Comparison of ENCODE assay signal across 22 mouse cellular contexts in the genomic region with DNA sequence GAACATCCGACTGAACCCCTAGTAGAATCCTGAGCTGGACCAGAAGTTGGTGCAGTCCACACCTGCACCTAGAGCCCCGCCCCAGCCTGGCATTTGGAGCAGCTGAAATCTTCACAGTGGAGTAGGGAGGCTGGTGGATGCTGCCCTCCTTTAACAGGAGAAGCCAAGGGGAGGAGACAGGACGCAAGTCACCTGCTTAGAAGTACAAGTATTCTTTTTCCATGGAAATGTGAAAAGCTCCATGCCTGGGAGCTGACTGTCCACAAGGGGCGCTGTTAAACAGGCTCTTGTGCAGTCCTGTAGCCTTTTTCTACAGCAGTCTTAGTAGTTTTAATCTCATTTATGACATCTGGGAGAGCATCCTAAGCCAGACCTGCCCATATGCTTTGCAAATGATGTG. TPM values are rescaled to one million over a fixed set of nuclear protein-coding genes. Genes with fewer than 3 reads are reported as not detected.
DNase-seq lines count a peak whose midpoint lies in the region; ATAC-seq and TF ChIP-seq lines count a peak whose summit lies in the region.
"Had no signal": no experiment of that assay in that cellular context is flagged by ENCODE, and none has a peak within 500 bp of the region (broad histone marks: within the 10 kb centered on the region; RNA-seq: fewer than 3 reads in every experiment).

No protein-coding gene starts in this region.

- H3K36me3 ChIP-seq in kidney, embryonic 14.5 days (ENCODE audit: control insufficient read depth, insufficient read depth, low read length) = no peaks in the 10 kb centered on the region
- H3K36me3 ChIP-seq in stomach, postnatal 0 days (ENCODE audit: control insufficient read depth, insufficient read depth, low read length) = no peaks in the 10 kb centered on the region
- H3K36me3 ChIP-seq: liver, embryonic 15.5 days; midbrain, embryonic 10.5 days; neural tube, embryonic 15.5 days had no signal

- TF ChIP-seq CTCF in gastrocnemius, adult 2 months (IDR thresholded peaks at IDR 0.05) = peak; percentile 20; the same call in 1 of the 2 replicates
- peak; percentile 47 for TF ChIP-seq CTCF in stomach, postnatal 0 days (IDR thresholded peaks at IDR 0.05; ENCODE audit: low read depth)

- no peak overlapping the region for H3K4me2 ChIP-seq in kidney, embryonic 14.5 days (replicated peaks; ENCODE audit: low read depth, low read length)
- no peak overlapping the region for H3K4me2 ChIP-seq in stomach, postnatal 0 days (replicated peaks; ENCODE audit: low read depth)
- H3K4me2 ChIP-seq: liver, embryonic 15.5 days; neural tube, embryonic 15.5 days had no signal

- H3K27me3 ChIP-seq in kidney, embryonic 14.5 days (ENCODE audit: control insufficient read depth, insufficient read depth, low read length) = no peaks in the 10 kb centered on the region
- H3K27me3 ChIP-seq in stomach, postnatal 0 days (ENCODE audit: control insufficient read depth, insufficient read depth, low read length) = no peaks in the 10 kb centered on the region
- H3K27me3 ChIP-seq: neural tube, embryonic 15.5 days had no signal

- no peak overlapping the region for H3K27ac ChIP-seq in gastrocnemius, adult 2 months
- H3K27ac ChIP-seq in kidney, embryonic 14.5 days (ENCODE audit: low read depth, low read length) = no peak overlapping the region
- no peak overlapping the region for H3K27ac ChIP-seq in stomach, postnatal 0 days (replicated peaks)
- H3K27ac ChIP-seq: liver, embryonic 15.5 days; midbrain, embryonic 10.5 days; neural tube, embryonic 15.5 days had no signal

- intact Hi-C loops in gastrocnemius, adult 2 months (cut with DNase I) = loop anchor here (10.0 kb wide), 1 partner anchor 204 kb away; no protein-coding TSS in a partner anchor

- no peak for DNase-seq in gastrocnemius, adult 2 months
- no peak for DNase-seq in gastrocnemius, adult 8-10 months (ENCODE audit: low spot score in 2 of 2)
- DNase-seq in kidney, postnatal 25 days = peak; percentile 29 to 60
- peak; percentile 33 for DNase-seq in retina, embryonic 14.5 days (ENCODE audit: low spot score)
- DNase-seq in retina, postnatal 1 day = no peak
- DNase-seq in stomach, postnatal 0 days (ENCODE audit: low spot score) = no peak
- DNase-seq in ovary, postnatal 10 days (ENCODE audit: low spot score) = no peak
- DNase-seq: cerebellum, adult 9-11 months; heart, postnatal 4 days; left cerebral cortex, postnatal 4 days; lung, postnatal 4 days had no signal

- WGBS in kidney, embryonic 14.5 days = 91% methylated on average over 4 of the region's 4 CpGs
- 84% methylated on average over 4 of the region's 4 CpGs for WGBS in stomach, postnatal 0 days

- no peak for ATAC-seq in kidney, embryonic 14.5 days (ENCODE audit: low FRiP score, low TSS enrichment)
- ATAC-seq in stomach, postnatal 0 days (ENCODE audit: low FRiP score, low TSS enrichment) = no peak
- ATAC-seq: forebrain, embryonic 14.5 days had no signal

- H3K9me3 ChIP-seq in kidney, embryonic 14.5 days (ENCODE audit: control insufficient read depth, low read length) = 0 out of 2 replicates have a peak, but pooled peaks cover 3% of the 10 kb centered on the region
- H3K9me3 ChIP-seq in stomach, postnatal 0 days (ENCODE audit: control insufficient read depth, low read length) = no peaks in the 10 kb centered on the region
- H3K9me3 ChIP-seq: liver, embryonic 15.5 days; neural tube, embryonic 15.5 days had no signal

- H3K4me1 ChIP-seq in kidney, embryonic 14.5 days (ENCODE audit: control insufficient read depth, insufficient read depth, low read length) = peaks cover 34% of the 10 kb centered on the region
- H3K4me1 ChIP-seq in stomach, postnatal 0 days (replicated peaks; ENCODE audit: control insufficient read depth, insufficient read depth) = peaks cover 5% of the 10 kb centered on the region; the same call in 1 of the 2 replicates

- TF ChIP-seq EP300 in stomach, postnatal 0 days (optimal IDR thresholded peaks at IDR 0.05) = no peak

- H3K9ac ChIP-seq in kidney, embryonic 14.5 days (ENCODE audit: low read depth, low read length) = no peak overlapping the region
- no peak overlapping the region for H3K9ac ChIP-seq in stomach, postnatal 0 days (ENCODE audit: low read length)
- H3K9ac ChIP-seq: liver, embryonic 15.5 days; neural tube, embryonic 15.5 days had no signal

- H3K4me3 ChIP-seq in gastrocnemius, adult 2 months = no peak overlapping the region
- H3K4me3 ChIP-seq in kidney, embryonic 14.5 days (ENCODE audit: low read length) = no peak overlapping the region
- H3K4me3 ChIP-seq in stomach, postnatal 0 days (ENCODE audit: low read depth, low read length) = no peak overlapping the region
- H3K4me3 ChIP-seq: liver, embryonic 15.5 days; midbrain, embryonic 10.5 days; neural tube, embryonic 15.5 days had no signal

RNA-seq across cellular contexts. Expression of a gene that starts 2.4 kb away (rescaled TPM):
- 1 to 10 TPM; 1.7 to 2.6 TPM for total RNA-seq in gastrocnemius, adult 2 months (2021)
- total RNA-seq in gastrocnemius, adult 8-10 months (2022) = 1 to 10 TPM; 1.1 to 1.7 (median 1.5) TPM
- 22.4 and 26.3 TPM in 2 replicates for polyA plus RNA-seq in kidney, embryonic 14.5 days (2014; fragmentation: Nextera tagmentation; extraction: Ambion mirVana)
- polyA plus RNA-seq in stomach, postnatal 0 days (2015; fragmentation: Nextera tagmentation; extraction: Ambion mirVana) = 9.9 TPM in 2 replicates

RNA-seq across cellular contexts. Expression of a gene that starts 3.8 kb away (rescaled TPM):
- total RNA-seq in gastrocnemius, adult 2 months (2021) = not detected
- total RNA-seq in gastrocnemius, adult 8-10 months (2022) = under 1 TPM in 1 of 4 experiments, not detected in 3; 0.16 TPM
- polyA plus RNA-seq in kidney, embryonic 14.5 days (2014; fragmentation: Nextera tagmentation; extraction: Ambion mirVana) = 0.74 and 1.1 TPM in 2 replicates
- 0.05 TPM in 1 of 2 replicates, not detected in the other for polyA plus RNA-seq in stomach, postnatal 0 days (2015; fragmentation: Nextera tagmentation; extraction: Ambion mirVana)
- total RNA-seq: adrenal gland, adult 18-20 months; CH12.LX; granulocyte monocyte progenitor cell, adult 5-6 weeks; heart, postnatal 4 days; left cerebral cortex, postnatal 4 days had no signal
- polyA plus RNA-seq: forebrain, embryonic 14.5 days; heart, embryonic 14.5 days; large intestine, adult 2 months; midbrain, embryonic 10.5 days; thymus, postnatal 0 days had no signal

RNA-seq across cellular contexts. Expression of a gene that starts 11.6 kb away (rescaled TPM):
- 10 to 100 TPM; 19.2 to 31.9 TPM for total RNA-seq in gastrocnemius, adult 2 months (2021)
- 10 to 100 TPM; 19.0 to 24.8 (median 22.8) TPM for total RNA-seq in gastrocnemius, adult 8-10 months (2022)
- polyA plus RNA-seq in kidney, embryonic 14.5 days (2014; fragmentation: Nextera tagmentation; extraction: Ambion mirVana) = 37.6 and 38.5 TPM in 2 replicates
- 39.3 and 40.7 TPM in 2 replicates for polyA plus RNA-seq in stomach, postnatal 0 days (2015; fragmentation: Nextera tagmentation; extraction: Ambion mirVana)

RNA-seq across cellular contexts. Expression of a gene that starts 11.7 kb away (rescaled TPM):
- under 1 TPM; 0.33 to 0.56 TPM for total RNA-seq in gastrocnemius, adult 2 months (2021)
- under 1 TPM; 0.12 to 0.39 (median 0.15) TPM for total RNA-seq in gastrocnemius, adult 8-10 months (2022)
- 2.5 and 2.7 TPM in 2 replicates for polyA plus RNA-seq in kidney, embryonic 14.5 days (2014; fragmentation: Nextera tagmentation; extraction: Ambion mirVana)
- 1.1 and 1.3 TPM in 2 replicates for polyA plus RNA-seq in stomach, postnatal 0 days (2015; fragmentation: Nextera tagmentation; extraction: Ambion mirVana)

RNA-seq across cellular contexts. Expression of a gene that starts 14.4 kb away (rescaled TPM):
- total RNA-seq in gastrocnemius, adult 2 months (2021) = 1 to 10 TPM in 1 of 2 experiments, under 1 TPM in 1; 0.56 to 2.6 TPM
- total RNA-seq in gastrocnemius, adult 8-10 months (2022) = 1 to 10 TPM in 1 of 4 experiments, under 1 TPM in 3; 0.36 to 1.2 (median 0.73) TPM
- polyA plus RNA-seq in kidney, embryonic 14.5 days (2014; fragmentation: Nextera tagmentation; extraction: Ambion mirVana) = 4.5 and 5.8 TPM in 2 replicates
- polyA plus RNA-seq in stomach, postnatal 0 days (2015; fragmentation: Nextera tagmentation; extraction: Ambion mirVana) = 1.2 and 1.7 TPM in 2 replicates

Comparison
In these comparisons a context has a peak if more than half of its experiments do, and no peak if none do; other contexts are left out.
1. DNase-seq: peak in kidney, postnatal 25 days (2 of 2) and retina, embryonic 14.5 days (single experiment); none in gastrocnemius, adult 2 months (single experiment), gastrocnemius, adult 8-10 months (0 of 2), retina, postnatal 1 day (single experiment), stomach, postnatal 0 days (single experiment) and ovary, postnatal 10 days (single experiment).